Mouse (Mus musculus): ENCODE results near the gene Syne1. TPM values are rescaled to one million over a fixed set of nuclear protein-coding genes. Genes with fewer than 3 reads are reported as not detected.

Gene Syne1
- polyA plus RNA-seq, 1 experiment = 17.5 TPM

DNA sequence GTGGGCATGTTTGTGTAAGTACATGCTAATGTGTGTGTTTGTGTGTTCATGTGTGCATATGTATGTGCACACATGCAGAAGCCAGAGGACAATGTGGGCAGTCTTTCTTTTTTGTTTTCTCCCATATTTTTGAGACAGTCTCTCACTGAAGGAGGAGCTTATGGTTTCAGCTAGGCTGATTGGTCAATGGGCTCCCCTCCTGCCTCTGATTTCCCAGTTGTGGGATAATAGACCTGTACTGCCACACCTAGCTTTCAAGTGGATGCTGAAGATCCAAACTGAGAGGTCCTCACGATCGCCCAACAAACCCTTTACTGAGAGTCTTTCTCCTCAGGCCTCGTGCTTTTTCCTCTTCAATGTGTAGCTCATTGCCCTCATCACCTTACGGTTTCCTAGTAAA, 10.4 kb upstream of the Syne1 start:
- TF ChIP-seq POLR2A (IDR thresholded peaks at IDR 0.05; ENCODE audit: borderline replicate concordance, low read depth, low read length) = no peak
- Histone ChIP-seq H3K4me3 (ENCODE audit: insufficient read depth, low read length) (no peak overlapping the region), H3K27ac (ENCODE audit: insufficient read depth, low read depth, low read length) (no peak overlapping the region), H3K4me1 (ENCODE audit: control insufficient read depth, insufficient read depth, low read length) (no peaks in the 10 kb centered on the region)

DNA sequence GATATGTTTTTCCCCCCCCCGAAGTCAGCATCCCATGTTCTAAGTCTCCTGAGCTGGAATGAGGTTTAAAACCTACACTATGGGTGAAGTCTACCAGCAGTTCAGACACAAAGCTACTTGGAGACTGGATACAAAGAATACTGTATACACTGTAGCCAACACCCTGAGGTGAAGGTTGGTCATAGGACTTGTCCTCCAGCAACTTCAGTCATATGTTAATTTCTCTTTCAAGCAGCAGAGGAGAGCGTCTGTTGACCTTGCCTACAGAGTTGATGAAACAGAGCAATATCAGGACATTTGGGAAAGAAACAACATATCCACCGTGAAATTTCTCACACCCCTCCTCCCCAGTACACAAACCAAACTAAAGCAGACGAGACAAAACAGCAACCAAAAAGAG, 9.2 kb upstream of the Syne1 start:
- Histone ChIP-seq H3K27ac (ENCODE audit: insufficient read depth, low read depth, low read length) (no peak overlapping the region), H3K4me3 (ENCODE audit: insufficient read depth, low read length) (no peak overlapping the region), H3K4me1 (ENCODE audit: control insufficient read depth, insufficient read depth, low read length) (no peaks in the 10 kb centered on the region)
- no peak for TF ChIP-seq POLR2A (IDR thresholded peaks at IDR 0.05; ENCODE audit: borderline replicate concordance, low read depth, low read length)
- no peak for TF ChIP-seq CTCF (IDR thresholded peaks at IDR 0.05; ENCODE audit: low read depth, low read length)

DNA sequence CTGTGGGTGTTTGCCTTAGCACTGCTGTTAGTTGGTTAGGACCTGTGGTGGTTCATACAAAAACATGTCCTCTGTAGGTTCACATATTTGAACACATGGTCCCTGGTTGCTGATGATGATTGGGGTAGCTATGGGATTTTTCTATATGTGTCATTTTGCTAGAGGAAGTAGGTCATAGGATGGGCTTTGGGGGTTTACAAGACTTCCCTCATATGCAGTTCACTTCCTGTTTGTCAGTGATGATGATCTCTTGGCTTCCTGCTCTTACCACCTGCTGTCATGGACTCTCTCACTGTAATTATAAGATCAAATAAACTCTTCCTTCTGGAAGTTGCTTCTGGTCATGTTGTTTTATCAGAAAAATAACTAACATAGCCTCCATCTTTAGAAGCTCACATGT, 7.5 kb upstream of the Syne1 start:
- no peak for TF ChIP-seq CTCF (IDR thresholded peaks at IDR 0.05; ENCODE audit: low read depth, low read length)
- TF ChIP-seq POLR2A (IDR thresholded peaks at IDR 0.05; ENCODE audit: borderline replicate concordance, low read depth, low read length) = no peak
- Histone ChIP-seq H3K4me1 (ENCODE audit: control insufficient read depth, insufficient read depth, low read length) (no peaks in the 10 kb centered on the region), H3K4me3 (ENCODE audit: insufficient read depth, low read length) (no peak overlapping the region), H3K27ac (ENCODE audit: insufficient read depth, low read depth, low read length) (no peak overlapping the region)

DNA sequence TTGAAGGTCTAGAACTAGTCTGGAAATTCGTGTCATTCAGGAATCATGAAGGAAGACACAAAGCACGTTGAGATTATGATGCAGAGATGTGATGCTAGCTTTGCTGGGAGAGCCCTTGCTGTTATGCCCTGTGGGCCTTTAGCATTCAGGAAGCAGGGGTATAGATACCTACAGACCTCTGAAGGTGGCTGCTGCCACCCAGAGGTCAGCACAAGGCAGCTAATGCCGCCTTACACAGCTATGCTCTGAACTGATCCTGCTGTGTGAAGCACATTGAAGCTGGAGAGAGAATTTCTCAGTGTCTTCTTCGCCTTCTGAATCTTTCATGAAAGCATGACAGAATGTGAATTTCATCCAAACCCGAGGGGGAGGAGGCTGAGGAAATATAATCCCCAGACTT, 3.7 kb upstream of the Syne1 start:
- no peak overlapping the region for H3K27ac ChIP-seq (ENCODE audit: insufficient read depth, low read depth, low read length)
- no peaks in the 10 kb centered on the region for H3K4me1 ChIP-seq (ENCODE audit: control insufficient read depth, insufficient read depth, low read length)
- no peak overlapping the region for H3K4me3 ChIP-seq (ENCODE audit: insufficient read depth, low read length)
- TF ChIP-seq POLR2A (IDR thresholded peaks at IDR 0.05; ENCODE audit: borderline replicate concordance, low read depth, low read length) (no peak), CTCF (IDR thresholded peaks at IDR 0.05; ENCODE audit: low read depth, low read length) (no peak)

DNA sequence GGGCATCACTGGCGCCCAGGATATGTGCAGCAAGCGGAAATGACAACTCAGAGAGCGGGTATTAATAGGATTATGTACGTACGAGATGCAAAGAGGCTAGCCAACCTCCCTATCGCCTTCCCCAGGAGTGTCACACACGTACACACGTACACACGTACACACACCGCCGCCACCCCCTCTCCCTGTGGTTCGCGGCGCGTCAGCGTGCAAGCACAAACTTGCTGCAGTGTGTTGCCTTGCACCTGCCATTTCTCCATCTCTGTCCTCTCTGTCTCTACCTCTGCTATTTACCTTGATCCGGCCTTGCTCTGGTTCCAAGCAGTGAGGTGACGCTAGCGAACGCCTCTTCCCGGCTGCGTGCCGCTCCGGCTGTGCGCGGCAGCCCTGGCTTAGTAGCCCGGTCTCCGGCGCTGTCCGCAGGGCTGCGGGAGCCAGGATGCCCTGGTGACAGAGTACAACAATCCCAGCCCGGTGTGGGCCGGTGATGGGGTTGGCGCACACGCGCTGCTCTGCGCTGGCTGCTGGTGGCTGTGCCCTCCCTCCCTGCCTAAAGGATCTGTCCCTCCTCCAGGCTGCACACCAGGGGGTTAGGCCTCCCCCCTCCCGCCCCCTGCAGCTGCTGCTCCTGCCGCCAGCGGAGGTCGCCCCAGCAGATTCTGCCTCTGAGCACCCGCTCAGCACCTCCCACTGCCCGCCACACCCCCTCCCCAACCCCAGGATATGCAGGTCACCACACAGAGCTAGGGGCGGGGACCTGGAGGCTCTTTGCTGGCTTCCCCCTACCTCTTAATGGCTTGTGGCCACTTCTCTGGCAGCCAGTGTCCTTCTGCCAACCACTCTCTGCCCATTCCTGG, 887 bp downstream of the Syne1 start:
- Histone ChIP-seq H3K4me1 (ENCODE audit: control insufficient read depth, insufficient read depth, low read length) (no peaks in the 10 kb centered on the region), H3K4me3 (ENCODE audit: insufficient read depth, low read length) (no peak overlapping the region), H3K27ac (ENCODE audit: insufficient read depth, low read depth, low read length) (no peak overlapping the region)
- TF ChIP-seq CTCF (IDR thresholded peaks at IDR 0.05; ENCODE audit: low read depth, low read length) = no peak
- no peak for TF ChIP-seq POLR2A (IDR thresholded peaks at IDR 0.05; ENCODE audit: borderline replicate concordance, low read depth, low read length)

DNA sequence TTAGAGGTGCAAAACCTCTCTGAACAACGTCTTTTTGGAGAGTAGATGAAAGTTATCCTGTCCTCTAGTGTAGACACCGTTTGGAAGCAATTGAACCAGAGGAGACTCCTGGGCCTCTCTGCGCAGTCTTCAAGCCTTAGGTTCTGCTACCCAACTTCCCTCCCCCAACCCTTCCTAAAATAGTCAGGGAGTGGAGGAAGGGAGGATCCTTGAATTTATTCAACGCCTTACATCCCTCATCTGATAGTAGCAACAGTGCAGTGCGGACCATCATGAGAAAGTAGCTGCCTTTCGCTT, 1.5 kb downstream of the Syne1 start:
- Histone ChIP-seq H3K4me3 (ENCODE audit: insufficient read depth, low read length) (no peak overlapping the region), H3K4me1 (ENCODE audit: control insufficient read depth, insufficient read depth, low read length) (no peaks in the 10 kb centered on the region), H3K27ac (ENCODE audit: insufficient read depth, low read depth, low read length) (no peak overlapping the region)
- TF ChIP-seq CTCF (IDR thresholded peaks at IDR 0.05; ENCODE audit: low read depth, low read length) (no peak), POLR2A (IDR thresholded peaks at IDR 0.05; ENCODE audit: borderline replicate concordance, low read depth, low read length) (no peak)

DNA sequence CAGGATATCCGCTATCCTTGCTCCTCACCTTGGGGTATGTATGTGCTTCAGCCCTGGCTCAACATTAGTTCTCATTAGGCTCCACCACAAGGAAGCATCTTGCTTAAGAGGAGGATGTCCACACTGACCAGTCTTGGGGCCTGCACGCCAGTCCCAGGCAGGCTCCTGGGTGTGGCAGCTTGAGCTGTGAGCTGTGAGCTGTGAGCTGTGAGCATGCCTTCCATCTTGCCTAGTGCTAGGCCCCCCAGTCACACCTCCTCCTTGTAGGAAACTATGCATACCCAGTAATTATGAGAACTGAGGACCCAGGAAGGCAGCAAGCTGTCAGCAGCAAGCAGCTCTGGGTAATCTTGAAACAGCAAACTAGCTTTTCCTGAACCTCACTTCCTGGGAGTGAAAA, 2.6 kb downstream of the Syne1 start:
- H3K27ac ChIP-seq (ENCODE audit: insufficient read depth, low read depth, low read length) = no peak overlapping the region
- no peak overlapping the region for H3K4me3 ChIP-seq (ENCODE audit: insufficient read depth, low read length)
- H3K4me1 ChIP-seq (ENCODE audit: control insufficient read depth, insufficient read depth, low read length) = no peaks in the 10 kb centered on the region
- no peak for TF ChIP-seq CTCF (IDR thresholded peaks at IDR 0.05; ENCODE audit: low read depth, low read length)
- TF ChIP-seq POLR2A (IDR thresholded peaks at IDR 0.05; ENCODE audit: borderline replicate concordance, low read depth, low read length) = no peak

DNA sequence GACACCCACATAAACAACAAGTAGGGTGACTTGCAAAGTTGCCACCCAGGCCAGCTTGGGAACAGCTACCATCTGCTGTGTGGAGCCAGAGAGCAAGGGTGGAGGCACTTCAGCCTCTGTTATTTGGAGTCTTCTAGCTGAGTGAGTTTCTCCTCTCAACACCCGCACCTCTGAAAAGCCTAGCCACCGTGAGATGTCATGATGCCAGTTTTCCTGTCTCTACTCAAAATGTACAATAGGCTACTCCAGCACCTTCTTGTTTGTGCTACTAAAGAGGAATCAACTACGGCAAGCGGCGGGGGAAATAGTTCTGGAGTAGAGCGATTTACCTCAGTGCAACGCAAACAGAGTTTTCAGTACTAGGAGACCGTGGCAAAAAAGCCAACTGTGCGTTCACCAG, 3.5 kb downstream of the Syne1 start:
- Histone ChIP-seq H3K4me1 (ENCODE audit: control insufficient read depth, insufficient read depth, low read length) (no peaks in the 10 kb centered on the region), H3K27ac (ENCODE audit: insufficient read depth, low read depth, low read length) (no peak overlapping the region)

DNA sequence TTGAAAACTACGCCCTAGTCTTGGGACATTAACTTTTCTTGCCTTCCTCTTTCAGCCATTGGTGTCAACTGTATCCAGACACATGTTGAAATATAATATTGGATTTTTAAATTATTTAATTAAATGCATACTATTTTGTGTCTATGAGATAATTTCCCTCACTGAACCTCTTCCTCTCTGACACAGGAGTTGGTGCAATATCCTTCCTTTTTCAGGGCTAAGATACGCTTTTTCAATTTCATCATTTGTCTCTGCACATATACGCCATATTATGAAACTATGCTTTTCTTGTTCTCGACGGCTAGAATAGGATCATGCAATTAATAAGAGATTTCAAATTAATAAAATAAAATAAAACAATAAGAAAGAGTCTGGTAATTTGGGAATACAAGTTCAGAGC, 4.9 kb downstream of the Syne1 start:
- no peak overlapping the region for H3K27ac ChIP-seq (ENCODE audit: insufficient read depth, low read depth, low read length)
- H3K4me1 ChIP-seq (ENCODE audit: control insufficient read depth, insufficient read depth, low read length) = no peaks in the 10 kb centered on the region
- no peak for TF ChIP-seq CTCF (IDR thresholded peaks at IDR 0.05; ENCODE audit: low read depth, low read length)
- no peak overlapping the region for H3K4me3 ChIP-seq (ENCODE audit: insufficient read depth, low read length)

More for the DNA sequence above, 3.5 kb downstream of the Syne1 start:
- no peak for TF ChIP-seq CTCF (IDR thresholded peaks at IDR 0.05; ENCODE audit: low read depth, low read length)
- no peak for TF ChIP-seq POLR2A (IDR thresholded peaks at IDR 0.05; ENCODE audit: borderline replicate concordance, low read depth, low read length)
- no peak overlapping the region for H3K4me3 ChIP-seq (ENCODE audit: insufficient read depth, low read length)

DNA sequence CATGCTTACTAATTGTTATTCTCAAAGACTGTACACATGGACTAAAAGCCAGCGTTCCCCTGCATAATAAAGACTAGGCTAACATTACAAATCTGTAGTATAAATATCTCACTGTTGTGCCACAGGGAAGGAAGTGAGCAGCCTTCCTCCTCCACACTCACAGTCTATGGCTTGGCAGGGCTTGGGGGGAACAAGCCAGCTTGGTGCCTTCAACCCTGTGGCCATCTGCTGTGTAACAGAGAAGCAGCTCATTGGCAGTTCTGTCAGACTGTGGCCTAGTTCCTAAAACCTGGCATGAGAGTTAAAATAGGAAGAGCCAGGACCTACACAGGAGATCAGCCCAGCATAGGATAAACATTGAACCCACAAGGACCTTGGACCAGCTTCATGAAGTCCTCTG, 23.0 kb downstream of the Syne1 start:
- H3K27ac ChIP-seq (ENCODE audit: insufficient read depth, low read depth, low read length) = no peak overlapping the region
- TF ChIP-seq POLR2A (IDR thresholded peaks at IDR 0.05; ENCODE audit: borderline replicate concordance, low read depth, low read length) (no peak), CTCF (IDR thresholded peaks at IDR 0.05; ENCODE audit: low read depth, low read length) (no peak)
- H3K4me1 ChIP-seq (ENCODE audit: control insufficient read depth, insufficient read depth, low read length) = no peaks in the 10 kb centered on the region
- no peak overlapping the region for H3K4me3 ChIP-seq (ENCODE audit: insufficient read depth, low read length)

DNA sequence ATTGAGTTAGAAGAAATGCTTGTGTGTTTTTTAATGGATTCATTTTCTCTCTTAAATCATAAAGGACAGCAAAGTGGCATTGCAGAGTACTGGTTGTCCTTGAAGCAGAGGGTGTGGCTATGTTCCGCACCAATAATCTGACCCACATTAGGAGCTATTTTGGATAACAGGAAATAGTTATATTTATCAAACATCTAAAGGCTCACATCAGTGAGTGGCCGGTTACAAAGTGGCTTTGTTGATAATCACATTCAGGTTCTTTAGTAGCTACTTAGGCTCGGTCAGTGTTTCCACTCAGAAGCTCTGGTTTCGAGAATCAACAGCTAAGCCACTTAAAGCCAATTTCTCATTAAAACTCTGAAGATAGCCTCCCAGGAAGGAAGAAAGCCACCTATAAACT, 23.6 kb downstream of the Syne1 start:
- TF ChIP-seq POLR2A (IDR thresholded peaks at IDR 0.05; ENCODE audit: borderline replicate concordance, low read depth, low read length) = no peak
- Histone ChIP-seq H3K4me3 (ENCODE audit: insufficient read depth, low read length) (no peak overlapping the region), H3K27ac (ENCODE audit: insufficient read depth, low read depth, low read length) (no peak overlapping the region), H3K4me1 (ENCODE audit: control insufficient read depth, insufficient read depth, low read length) (no peaks in the 10 kb centered on the region)

Data from bone marrow macrophage, adult 2 months (primary cell).